Mouse (Mus musculus): ENCODE measurements around the gene Ncoa6. TPM values are rescaled to one million over a fixed set of nuclear protein-coding genes. Genes with fewer than 3 reads are reported as not detected.
"Not testable (repeated sequence)": the region's sequence is repeated elsewhere in the genome, so short reads cannot be mapped to it uniquely, and the experiment has no call there.

Ncoa6 gene
- total and polyA plus RNA-seq, 3 experiments, result 17.8 to 22.9 (median 20.5) TPM

DNA sequence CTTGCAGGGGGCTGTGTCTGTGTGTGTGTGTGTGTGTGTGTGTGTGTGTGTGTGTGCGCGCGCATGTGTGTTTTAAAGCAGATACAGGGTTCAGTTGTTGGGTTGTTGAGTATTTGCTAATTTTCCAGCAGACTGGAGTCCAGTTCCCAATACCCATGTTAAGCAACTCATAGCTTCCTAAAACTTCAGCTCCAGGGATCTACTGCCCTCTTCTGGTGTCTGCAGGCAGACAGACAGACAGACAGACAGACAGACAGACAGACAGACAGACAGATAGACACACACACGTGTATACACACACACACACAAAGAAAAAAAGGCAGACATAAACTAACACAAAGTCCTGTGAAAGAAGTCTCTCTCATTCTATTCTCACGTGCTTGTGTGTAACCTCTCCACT, 22.4 kb downstream of the Ncoa6 start:
- Histone ChIP-seq H3K36me3 (ENCODE audit: control insufficient read depth, insufficient read depth, low read length) (no peaks in the 10 kb centered on the region; the same call in 1 of the 2 replicates), H3K27me3 (ENCODE audit: control insufficient read depth, insufficient read depth, low read length) (no peaks in the 10 kb centered on the region), H3K9ac (ENCODE audit: low read depth, low read length) (no peak overlapping the region), H3K4me3 (no peak overlapping the region), H3K27ac (no peak overlapping the region), H3K4me1 (ENCODE audit: control insufficient read depth, insufficient read depth, low read length) (no peaks in the 10 kb centered on the region; the same call in 1 of the 2 replicates), H3K79me2 (replicated peaks; ENCODE audit: control insufficient read depth, insufficient read depth, low read length) (peaks cover 5% of the 10 kb centered on the region)
- intact Hi-C loops (cut with DNase I), result no loop called here
- 87% methylated on average over 5 of the region's 5 CpGs for WGBS
- TF ChIP-seq CTCF (IDR thresholded peaks at IDR 0.05) (no peak), EP300 (IDR thresholded peaks at IDR 0.05; ENCODE audit: insufficient read depth, low read depth, low read length) (no peak), POLR2A (IDR thresholded peaks at IDR 0.05; ENCODE audit: insufficient read depth, low read depth, low read length) (no peak)
- no peak for DNase-seq

- intact Hi-C loops (cut with DNase I); H3K27me3 ChIP-seq (ENCODE audit: control insufficient read depth, insufficient read depth, low read length); H3K4me3 ChIP-seq; DNase-seq; H3K4me1 ChIP-seq (ENCODE audit: control insufficient read depth, insufficient read depth, low read length); H3K79me2 ChIP-seq (replicated peaks; ENCODE audit: control insufficient read depth, insufficient read depth, low read length); H3K27ac ChIP-seq; H3K36me3 ChIP-seq (ENCODE audit: control insufficient read depth, insufficient read depth, low read length); H3K9ac ChIP-seq (ENCODE audit: low read depth, low read length): not testable (repeated sequence)
- 100% methylated on average over 1 of the region's 1 CpGs for WGBS
These were observed 25.8 kb downstream of the Ncoa6 start for GRCm38 (mm10) chr2:155447906-155448305.

DNA sequence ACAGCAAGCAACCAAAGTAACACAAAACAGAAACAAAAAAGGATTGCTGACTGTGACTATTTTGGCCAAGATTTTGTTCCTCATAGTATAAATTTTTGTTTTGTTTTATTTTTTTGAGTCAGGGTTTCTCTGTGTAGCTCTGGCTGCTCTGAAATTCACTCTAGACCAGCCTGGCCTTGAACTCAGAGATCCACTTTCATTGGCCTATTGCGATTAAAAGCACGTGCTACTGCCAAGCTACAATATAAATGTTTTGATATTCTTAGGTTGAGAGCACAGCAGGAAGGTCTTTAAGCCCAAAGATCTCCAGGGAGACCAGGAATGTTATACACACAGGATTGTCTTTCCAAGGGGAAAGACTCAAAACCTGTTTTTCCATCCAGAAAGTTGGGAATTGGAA, 30.2 kb downstream of the Ncoa6 start:
- peaks cover 2% of the 10 kb centered on the region for H3K4me1 ChIP-seq (ENCODE audit: control insufficient read depth, insufficient read depth, low read length)

DNA sequence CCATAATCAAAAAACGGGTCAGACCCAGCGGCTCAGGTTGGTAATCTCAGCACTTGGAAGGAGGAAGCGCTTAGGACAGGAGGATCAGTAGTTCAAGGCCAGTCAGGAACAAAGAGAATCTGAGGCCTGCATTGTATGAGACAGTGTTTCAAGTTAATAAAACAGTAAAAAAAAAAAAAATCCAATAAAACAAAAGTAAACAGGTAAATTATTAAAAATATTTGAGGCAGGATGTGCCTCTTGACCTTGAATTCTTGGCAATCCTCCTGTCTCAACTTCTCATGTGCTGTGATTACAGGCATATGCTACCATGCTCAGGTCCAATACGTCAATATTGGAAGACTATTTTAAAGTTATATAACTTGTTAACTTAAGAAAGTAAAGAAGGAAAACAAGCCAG, 30.8 kb downstream of the Ncoa6 start:
- WGBS, result 76% methylated on average over 4 of the region's 4 CpGs

More for the DNA sequence above, 30.2 kb downstream of the Ncoa6 start:
- Histone ChIP-seq H3K9ac (ENCODE audit: low read depth, low read length) (no peak overlapping the region), H3K27ac (no peak overlapping the region), H3K27me3 (ENCODE audit: control insufficient read depth, insufficient read depth, low read length) (no peaks in the 10 kb centered on the region), H3K4me3 (no peak overlapping the region), H3K79me2 (replicated peaks; ENCODE audit: control insufficient read depth, insufficient read depth, low read length) (no peaks in the 10 kb centered on the region), H3K36me3 (ENCODE audit: control insufficient read depth, insufficient read depth, low read length) (peaks cover 9% of the 10 kb centered on the region; the same call in 1 of the 2 replicates)
- 37% methylated on average over 2 of the region's 2 CpGs for WGBS
- DNase-seq, result no peak
- intact Hi-C loops (cut with DNase I), result no loop called here
- TF ChIP-seq POLR2A (IDR thresholded peaks at IDR 0.05; ENCODE audit: insufficient read depth, low read depth, low read length) (no peak), EP300 (IDR thresholded peaks at IDR 0.05; ENCODE audit: insufficient read depth, low read depth, low read length) (no peak), CTCF (IDR thresholded peaks at IDR 0.05) (no peak)

DNA sequence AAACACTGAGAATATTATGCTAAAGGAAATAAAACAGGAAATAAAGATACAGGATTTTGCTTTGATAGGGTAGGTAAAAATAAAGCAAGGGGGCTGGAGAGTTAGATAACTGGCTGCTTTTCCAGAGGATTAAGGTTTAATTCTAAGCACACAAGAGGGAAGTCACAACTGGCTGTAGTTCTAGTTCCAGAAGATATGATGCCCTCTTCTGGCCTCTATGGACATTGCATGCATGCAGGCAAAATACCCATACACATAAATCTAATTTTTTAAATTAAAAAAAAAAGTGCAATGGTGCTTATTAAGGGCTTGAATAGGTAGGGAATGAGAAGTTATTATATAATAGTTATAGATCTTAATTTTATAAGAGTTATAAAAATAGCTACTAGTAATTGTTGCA, 37.2 kb downstream of the Ncoa6 start:
- intact Hi-C loops (cut with DNase I), result no loop called here
- Histone ChIP-seq H3K36me3 (ENCODE audit: control insufficient read depth, insufficient read depth, low read length) (peaks cover 14% of the 10 kb centered on the region), H3K4me1 (ENCODE audit: control insufficient read depth, insufficient read depth, low read length) (no peaks in the 10 kb centered on the region), H3K27me3 (ENCODE audit: control insufficient read depth, insufficient read depth, low read length) (no peaks in the 10 kb centered on the region), H3K4me3 (no peak overlapping the region), H3K79me2 (replicated peaks; ENCODE audit: control insufficient read depth, insufficient read depth, low read length) (0 out of 2 replicates have a peak, but pooled peaks cover 1% of the 10 kb centered on the region), H3K9ac (ENCODE audit: low read depth, low read length) (no peak overlapping the region), H3K27ac (no peak overlapping the region)
- TF ChIP-seq EP300 (IDR thresholded peaks at IDR 0.05; ENCODE audit: insufficient read depth, low read depth, low read length) (no peak), CTCF (IDR thresholded peaks at IDR 0.05) (peak; percentile 76), POLR2A (IDR thresholded peaks at IDR 0.05; ENCODE audit: insufficient read depth, low read depth, low read length) (no peak)
- DNase-seq, result no peak

More for the DNA sequence above, 30.8 kb downstream of the Ncoa6 start:
- Histone ChIP-seq H3K36me3 (ENCODE audit: control insufficient read depth, insufficient read depth, low read length) (peaks cover 9% of the 10 kb centered on the region; the same call in 1 of the 2 replicates), H3K27ac (no peak overlapping the region), H3K4me3 (no peak overlapping the region), H3K27me3 (ENCODE audit: control insufficient read depth, insufficient read depth, low read length) (no peaks in the 10 kb centered on the region), H3K4me1 (ENCODE audit: control insufficient read depth, insufficient read depth, low read length) (peaks cover 2% of the 10 kb centered on the region), H3K79me2 (replicated peaks; ENCODE audit: control insufficient read depth, insufficient read depth, low read length) (no peaks in the 10 kb centered on the region), H3K9ac (ENCODE audit: low read depth, low read length) (no peak overlapping the region)
- no peak for TF ChIP-seq CTCF (IDR thresholded peaks at IDR 0.05)
- DNase-seq, result no peak
- intact Hi-C loops (cut with DNase I), result no loop called here

DNA sequence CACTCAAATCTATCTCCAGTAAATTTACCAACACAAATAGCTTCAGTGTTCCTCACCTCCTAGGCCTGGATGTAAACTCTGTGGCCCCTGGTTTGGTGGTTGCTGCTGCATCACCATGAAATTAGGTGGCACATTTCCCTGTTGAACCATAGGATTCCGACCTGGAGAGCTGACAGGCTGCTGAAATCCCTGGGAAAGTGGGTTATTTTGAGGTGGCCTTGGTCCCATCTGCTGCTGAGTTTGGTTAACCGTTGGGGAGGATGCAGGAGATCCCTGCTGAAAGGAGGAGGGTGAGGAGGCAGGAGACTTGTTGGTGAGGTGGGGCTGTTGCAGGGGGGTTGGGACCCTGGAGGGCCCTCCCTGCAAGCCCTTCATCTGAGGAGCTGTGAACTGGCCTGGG, 52.8 kb downstream of the Ncoa6 start:
- no peak overlapping the region for H3K27ac ChIP-seq
- no peak overlapping the region for H3K4me3 ChIP-seq
- H3K4me1 ChIP-seq (ENCODE audit: control insufficient read depth, insufficient read depth, low read length), result no peaks in the 10 kb centered on the region
- DNase-seq, result no peak
- H3K79me2 ChIP-seq (replicated peaks; ENCODE audit: control insufficient read depth, insufficient read depth, low read length), result no peaks in the 10 kb centered on the region
- WGBS, result 77% methylated on average over 2 of the region's 2 CpGs
- H3K36me3 ChIP-seq (ENCODE audit: control insufficient read depth, insufficient read depth, low read length), result no peaks in the 10 kb centered on the region; the same call in 1 of the 2 replicates
- H3K9ac ChIP-seq (ENCODE audit: low read depth, low read length), result no peak overlapping the region
- H3K27me3 ChIP-seq (ENCODE audit: control insufficient read depth, insufficient read depth, low read length), result no peaks in the 10 kb centered on the region
- intact Hi-C loops (cut with DNase I), result no loop called here
- TF ChIP-seq CTCF (IDR thresholded peaks at IDR 0.05), result no peak
- TF ChIP-seq EP300 (IDR thresholded peaks at IDR 0.05; ENCODE audit: insufficient read depth, low read depth, low read length), result no peak
- TF ChIP-seq POLR2A (IDR thresholded peaks at IDR 0.05; ENCODE audit: insufficient read depth, low read depth, low read length), result no peak
